Mouse (Mus musculus) lung, postnatal 0 days (tissue): ENCODE measurements around the gene C330021F23Rik. TPM values are rescaled to one million over a fixed set of nuclear protein-coding genes. Genes with fewer than 3 reads are reported as not detected.
A peak's percentile ranks its signal among the peaks of the same experiment; 100 is the strongest.

Experiments
- ATAC-seq: fragments of 200-750 bp; cut with Nextera tagmentation; 2 replicates; pipeline ENCODE4 v1.8.0; 2017; ENCODE audit warnings: moderate library complexity
- DNase-seq: peaks from one replicate; pipeline ENCODE4 v3.0.0-alpha.2; 2016; ENCODE audit warnings: low spot score
- H3K27ac ChIP-seq: fragments of 300-500 bp; sonication (generic); 2 replicates; pipeline ENCODE4 v1.5.1; 2014; ENCODE audit warnings: antibody characterized with exemption, mild to moderate bottlenecking, low read length, mixed read lengths
- H3K27me3 ChIP-seq: fragments of 300-500 bp; sonication (generic); replicated peaks from 2 replicates; pipeline ENCODE4 v1.6.1; 2014; ENCODE audit warnings: low read length, mixed read lengths; ENCODE audit not compliant: insufficient read depth
- H3K36me3 ChIP-seq: fragments of 300-500 bp; sonication (generic); 2 replicates; pipeline ENCODE4 v1.6.1; 2014; ENCODE audit warnings: low read length, mixed read lengths; ENCODE audit not compliant: insufficient read depth
- H3K4me1 ChIP-seq: fragments of 300-500 bp; sonication (generic); 2 replicates; pipeline ENCODE4 v1.6.1; 2014; ENCODE audit warnings: antibody characterized with exemption, low read depth, low read length, mixed read lengths; ENCODE audit not compliant: insufficient read depth
- H3K4me2 ChIP-seq: fragments of 300-500 bp; sonication (generic); replicated peaks from 2 replicates; pipeline ENCODE4 v1.6.1; 2014; ENCODE audit warnings: low read depth, mild to moderate bottlenecking, low read length, moderate library complexity, mixed read lengths
- H3K4me3 ChIP-seq: fragments of 300-500 bp; sonication (generic); 2 replicates; pipeline ENCODE4 v1.5.1; 2014; ENCODE audit warnings: low read depth, low read length
- H3K9ac ChIP-seq: fragments of 300-500 bp; sonication (generic); replicated peaks from 2 replicates; pipeline ENCODE4 v1.6.1; 2014; ENCODE audit warnings: low read depth, mild to moderate bottlenecking
- H3K9me3 ChIP-seq: fragments of 300-500 bp; sonication (generic); 2 replicates; pipeline ENCODE4 v1.6.1; 2016; ENCODE audit warnings: low read length, mixed read lengths
- CTCF ChIP-seq: IDR thresholded peaks from 2 replicates; pipeline ENCODE4 v1.5.1; 2016; ENCODE audit warnings: antibody characterized with exemption, mild to moderate bottlenecking
- EP300 ChIP-seq: IDR thresholded peaks from 2 replicates; pipeline ENCODE4 v1.6.1; 2016; ENCODE audit warnings: antibody characterized with exemption, mild to moderate bottlenecking, control low read depth
- WGBS: fragments of 180-500 bp; shearing (Covaris S2); extraction: QIAGEN DNeasy Blood & Tissue Kit; methylation state at CpG from one replicate; pipeline ENCODE4 v1.1.7; 2014; 5-methylcytosine and 5-hydroxymethylcytosine counted together
- polyA plus RNA-seq: library from polyadenylated mRNA; unstranded; fragments of >200 nt; fragmentation: Nextera tagmentation; extraction: Ambion mirVana; gene quantifications from 2 replicates; pipeline ENCODE4 v1.2.1, GENCODE M21; 2015

Gene C330021F23Rik
- polyA plus RNA-seq, 1 experiment from 2014 or later: 0.36 TPM

GRCm38 (mm10) chr8:3586993-3587390 lies 19.2 kb downstream of the C330021F23Rik start, which contains the start of gene Camsap3:
Camsap3 (plus strand) TSS chr8:3587293.
- Histone ChIP-seq H3K4me2 (peak within 1 kb of the TSS; percentile 85), H3K36me3 (no peaks in the 10 kb centered on the region), H3K27ac (peak within 1 kb of the TSS; percentile 77), H3K4me3 (peak within 1 kb of the TSS; percentile 62), H3K9me3 (no peaks in the 10 kb centered on the region), H3K4me1 (no peaks in the 10 kb centered on the region), H3K9ac (peak within 1 kb of the TSS; percentile 51), H3K27me3 (peaks cover 5% of the 10 kb centered on the region; the same call in 1 of the 2 replicates)
- TF ChIP-seq EP300 (no peak), CTCF (no peak)
- 0% methylated on average over 4 of the region's 7 CpGs for WGBS
- DNase-seq: no peak
- no peak for ATAC-seq

GRCm38 (mm10) chr8:3587391-3588257 lies 19.8 kb downstream of the C330021F23Rik start:
- H3K4me1 ChIP-seq: no peaks in the 10 kb centered on the region
- H3K4me2 ChIP-seq: peak overlapping the region; percentile 85
- no peaks in the 10 kb centered on the region for H3K36me3 ChIP-seq
- peak overlapping the region; percentile 62 for H3K4me3 ChIP-seq
- H3K27ac ChIP-seq: peak overlapping the region; percentile 77
- peaks cover 5% of the 10 kb centered on the region; the same call in 1 of the 2 replicates for H3K27me3 ChIP-seq
- TF ChIP-seq EP300 (no peak), CTCF (no peak)
- ATAC-seq: peak; percentile 90
- H3K9ac ChIP-seq: peak overlapping the region; percentile 51
- peak; percentile 78 for DNase-seq
- WGBS: 2% methylated on average over 75 of the region's 77 CpGs
- no peaks in the 10 kb centered on the region for H3K9me3 ChIP-seq

GRCm38 (mm10) chr8:3588258-3588633 lies 20.5 kb downstream of the C330021F23Rik start:
- DNase-seq (no peak), ATAC-seq (peak; percentile 27)
- peak overlapping the region; percentile 85 for H3K4me2 ChIP-seq
- peak overlapping the region; percentile 77; the same call in 1 of the 2 replicates for H3K27ac ChIP-seq
- peaks cover 5% of the 10 kb centered on the region; the same call in 1 of the 2 replicates for H3K27me3 ChIP-seq
- TF ChIP-seq CTCF: no peak
- no peak for TF ChIP-seq EP300
- WGBS: 5% methylated on average over 11 of the region's 11 CpGs
- H3K9me3 ChIP-seq: no peaks in the 10 kb centered on the region
- H3K4me1 ChIP-seq: no peaks in the 10 kb centered on the region
- H3K9ac ChIP-seq: peak overlapping the region; percentile 51
- H3K36me3 ChIP-seq: no peaks in the 10 kb centered on the region
- H3K4me3 ChIP-seq: peak overlapping the region; percentile 62

GRCm38 (mm10) chr8:3593470-3593869 lies 25.7 kb downstream of the C330021F23Rik start:
- WGBS: 58% methylated on average over 3 of the region's 3 CpGs

GRCm38 (mm10) chr8:3594466-3594865 lies 26.7 kb downstream of the C330021F23Rik start:
- 60% methylated on average over 2 of the region's 2 CpGs for WGBS
- H3K4me3 ChIP-seq: no peak overlapping the region
- H3K27ac ChIP-seq: no peak overlapping the region
- H3K9ac ChIP-seq: no peak overlapping the region
- H3K27me3 ChIP-seq: no peaks in the 10 kb centered on the region
- ATAC-seq: peak; percentile 85
- DNase-seq: peak; percentile 67
- no peaks in the 10 kb centered on the region for H3K4me1 ChIP-seq
- no peak for TF ChIP-seq CTCF
- TF ChIP-seq EP300: peak; percentile 27
- no peaks in the 10 kb centered on the region for H3K9me3 ChIP-seq
- H3K36me3 ChIP-seq: no peaks in the 10 kb centered on the region
- no peak overlapping the region for H3K4me2 ChIP-seq

More at GRCm38 (mm10) chr8:3593470-3593869, 25.7 kb downstream of the C330021F23Rik start:
- H3K9me3 ChIP-seq: no peaks in the 10 kb centered on the region
- H3K27me3 ChIP-seq: no peaks in the 10 kb centered on the region
- 0 out of 2 replicates have a peak overlapping the region, but pooled peaks have one; percentile 21 for H3K27ac ChIP-seq
- H3K4me1 ChIP-seq: no peaks in the 10 kb centered on the region
- no peak for ATAC-seq
- no peak overlapping the region for H3K4me2 ChIP-seq
- TF ChIP-seq EP300 (no peak), CTCF (no peak)
- no peaks in the 10 kb centered on the region for H3K36me3 ChIP-seq
- H3K9ac ChIP-seq: no peak overlapping the region
- DNase-seq: no peak
- H3K4me3 ChIP-seq: no peak overlapping the region

GRCm38 (mm10) chr8:3598054-3598453 lies 30.3 kb downstream of the C330021F23Rik start:
- no peaks in the 10 kb centered on the region for H3K9me3 ChIP-seq
- 70% methylated on average over 3 of the region's 3 CpGs for WGBS
- TF ChIP-seq CTCF: no peak
- TF ChIP-seq EP300: no peak
- no peak overlapping the region for H3K9ac ChIP-seq
- no peak for ATAC-seq
- no peaks in the 10 kb centered on the region for H3K27me3 ChIP-seq
- no peak overlapping the region for H3K4me2 ChIP-seq
- no peaks in the 10 kb centered on the region for H3K36me3 ChIP-seq
- no peak for DNase-seq
- H3K4me1 ChIP-seq: no peaks in the 10 kb centered on the region
- no peak overlapping the region for H3K4me3 ChIP-seq
- no peak overlapping the region for H3K27ac ChIP-seq
